Mouse (Mus musculus): ENCODE measurements around the gene Ctdspl. TPM values are rescaled to one million over a fixed set of nuclear protein-coding genes. Genes with fewer than 3 reads are reported as not detected.

The Ctdspl gene
- polyA plus RNA-seq, 1 experiment from 2014 or later: 11.0 TPM

DNA sequence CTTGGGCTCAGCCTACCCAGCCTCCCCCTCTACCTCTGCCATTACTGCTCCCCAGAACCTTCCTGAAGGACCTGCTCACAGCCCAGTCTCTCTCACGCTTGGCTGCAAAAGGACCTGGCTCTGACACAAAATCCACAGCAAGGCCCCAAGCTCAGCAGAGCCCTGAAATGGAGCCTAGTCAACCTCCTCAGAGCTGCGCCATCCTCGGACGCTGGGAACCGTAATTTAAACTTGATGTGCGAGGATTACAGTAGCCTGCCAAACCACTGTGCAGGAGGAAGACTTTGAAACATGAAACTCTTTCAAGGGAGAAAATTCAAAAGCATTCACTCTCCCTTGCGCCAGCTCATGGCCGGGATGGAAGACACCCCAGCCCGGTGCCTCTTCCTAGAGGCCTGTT lies 34.7 kb upstream of the Ctdspl start:
- WGBS: 60% methylated on average over 9 of the region's 9 CpGs
- Histone ChIP-seq H3K4me1 (peaks cover 33% of the 10 kb centered on the region), H3K4me3 (no peak overlapping the region), H3K27me3 (replicated peaks; ENCODE audit: low read depth, poor library complexity, severe bottlenecking) (no peaks in the 10 kb centered on the region), H3K36me3 (replicated peaks) (peaks cover 27% of the 10 kb centered on the region), H3K27ac (replicated peaks) (peak overlapping the region; percentile 78), H3K9me3 (no peaks in the 10 kb centered on the region)
- no peak for DNase-seq (ENCODE audit: low spot score)

DNA sequence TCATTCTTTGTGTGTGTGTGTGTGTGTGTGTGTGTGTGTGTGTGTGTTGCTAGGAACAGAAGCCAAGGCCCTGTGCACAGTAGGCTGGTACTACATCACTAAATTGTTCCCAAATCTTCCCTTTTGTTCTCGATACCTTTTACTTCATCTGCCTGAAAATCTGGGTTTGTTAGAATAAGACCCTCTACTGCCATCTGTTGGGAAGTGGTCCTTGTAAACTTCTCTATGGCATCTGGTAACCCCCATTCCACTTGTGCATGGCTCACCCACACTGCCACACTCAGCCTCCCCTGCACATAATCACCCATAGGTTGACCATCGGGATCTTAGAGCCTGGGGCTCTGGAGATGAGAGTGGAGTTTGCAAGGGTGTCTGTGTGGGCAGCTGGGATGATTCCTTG lies 31.2 kb upstream of the Ctdspl start:
- no peaks in the 10 kb centered on the region for H3K27me3 ChIP-seq (replicated peaks; ENCODE audit: low read depth, poor library complexity, severe bottlenecking)
- peaks cover 37% of the 10 kb centered on the region for H3K36me3 ChIP-seq (replicated peaks)
- 83% methylated on average over 2 of the region's 2 CpGs for WGBS
- no peak overlapping the region for H3K4me3 ChIP-seq
- H3K27ac ChIP-seq (replicated peaks): no peak overlapping the region
- peaks cover 25% of the 10 kb centered on the region for H3K4me1 ChIP-seq
- no peaks in the 10 kb centered on the region for H3K9me3 ChIP-seq
- no peak for DNase-seq (ENCODE audit: low spot score)

DNA sequence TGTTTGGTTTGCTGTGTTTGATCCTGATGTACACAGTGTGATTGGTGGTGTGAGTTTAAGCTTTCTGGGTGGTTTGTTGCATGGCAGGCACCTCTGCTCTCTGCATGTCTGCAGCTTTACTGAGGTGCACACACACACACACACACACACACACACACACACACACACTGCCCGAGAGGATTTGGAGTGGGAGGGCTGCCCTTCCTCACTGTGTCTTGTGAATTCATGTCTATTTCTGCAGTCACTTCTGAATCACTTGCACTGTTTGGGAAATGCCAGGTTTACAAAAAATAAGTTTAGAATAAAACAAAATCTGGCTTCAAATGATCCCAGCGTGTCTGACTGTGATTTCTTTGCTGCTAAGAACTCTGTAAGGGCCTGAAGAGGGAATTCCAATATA lies 25.6 kb upstream of the Ctdspl start:
- Histone ChIP-seq H3K4me1 (peaks cover 6% of the 10 kb centered on the region; the same call in 1 of the 2 replicates), H3K4me3 (no peak overlapping the region), H3K27ac (replicated peaks) (no peak overlapping the region), H3K9me3 (no peaks in the 10 kb centered on the region), H3K27me3 (replicated peaks; ENCODE audit: low read depth, poor library complexity, severe bottlenecking) (no peaks in the 10 kb centered on the region), H3K36me3 (replicated peaks) (peaks cover 28% of the 10 kb centered on the region)
- DNase-seq (ENCODE audit: low spot score): no peak
- WGBS: 88% methylated on average over 2 of the region's 2 CpGs

DNA sequence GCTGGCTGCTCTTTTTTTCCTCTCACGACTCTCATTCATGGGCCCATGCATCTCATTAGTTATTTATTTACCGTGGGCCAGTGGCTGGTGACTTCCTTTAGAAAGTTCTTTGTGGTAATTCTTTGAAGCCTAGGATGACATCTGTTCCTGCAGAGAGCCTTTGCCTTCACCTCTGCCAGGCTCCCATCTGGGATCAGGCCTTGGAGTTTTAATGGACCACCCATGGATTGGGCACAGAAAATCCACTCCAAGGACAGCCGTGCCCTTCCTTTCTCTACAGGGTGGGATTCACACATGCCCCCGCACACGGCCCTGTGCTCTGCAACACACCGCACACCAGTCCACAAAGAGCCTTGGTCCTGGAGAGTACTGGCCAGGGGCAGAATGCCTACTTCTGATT lies 24.3 kb upstream of the Ctdspl start:
- H3K4me3 ChIP-seq: no peak overlapping the region
- H3K9me3 ChIP-seq: no peaks in the 10 kb centered on the region
- WGBS: 59% methylated on average over 6 of the region's 6 CpGs
- no peak for DNase-seq (ENCODE audit: low spot score)
- peaks cover 9% of the 10 kb centered on the region; the same call in 1 of the 2 replicates for H3K4me1 ChIP-seq
- H3K36me3 ChIP-seq (replicated peaks): peaks cover 28% of the 10 kb centered on the region
- H3K27me3 ChIP-seq (replicated peaks; ENCODE audit: low read depth, poor library complexity, severe bottlenecking): no peaks in the 10 kb centered on the region
- H3K27ac ChIP-seq (replicated peaks): no peak overlapping the region; the same call in 1 of the 2 replicates

DNA sequence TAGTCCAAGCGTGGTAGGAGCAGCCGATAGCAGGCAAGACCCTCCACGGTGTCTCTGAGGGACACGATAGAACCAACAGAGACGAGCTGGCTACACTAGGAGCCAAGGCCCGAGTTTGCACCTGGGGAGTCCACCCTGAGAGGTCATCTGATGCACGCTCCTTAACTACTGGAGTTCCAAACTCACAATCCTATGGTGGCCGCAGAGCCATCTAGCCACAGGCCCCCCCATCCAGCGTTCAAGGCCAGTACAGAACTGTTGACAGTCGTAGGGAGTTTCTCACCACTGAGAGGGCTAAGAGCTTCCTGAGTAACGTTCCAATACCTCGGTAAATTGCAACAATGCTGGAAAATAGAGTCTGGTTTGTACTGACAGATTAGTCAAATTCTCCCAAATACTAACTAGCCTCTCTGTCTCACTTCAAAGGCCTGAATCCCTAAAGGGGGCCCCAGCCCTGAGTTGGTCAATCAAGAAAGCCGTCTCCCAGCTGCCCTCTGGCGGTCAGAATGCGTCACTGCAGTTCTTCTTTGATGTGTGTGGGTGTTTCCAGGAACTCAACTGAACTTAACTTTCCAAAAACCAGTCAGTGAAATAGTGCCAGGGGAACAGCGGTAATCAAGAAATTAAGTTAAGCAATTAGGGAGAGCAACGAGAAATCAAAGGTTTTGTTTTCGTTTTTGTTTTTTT lies 18.2 kb upstream of the Ctdspl start:
- 51% methylated on average over 18 of the region's 18 CpGs for WGBS
- Histone ChIP-seq H3K27me3 (replicated peaks; ENCODE audit: low read depth, poor library complexity, severe bottlenecking) (no peaks in the 10 kb centered on the region), H3K4me3 (no peak overlapping the region), H3K9me3 (no peaks in the 10 kb centered on the region), H3K4me1 (peaks cover 14% of the 10 kb centered on the region), H3K36me3 (replicated peaks) (no peaks in the 10 kb centered on the region), H3K27ac (replicated peaks) (peak overlapping the region; percentile 8; the same call in 1 of the 2 replicates)
- DNase-seq (ENCODE audit: low spot score): peak; percentile 88

DNA sequence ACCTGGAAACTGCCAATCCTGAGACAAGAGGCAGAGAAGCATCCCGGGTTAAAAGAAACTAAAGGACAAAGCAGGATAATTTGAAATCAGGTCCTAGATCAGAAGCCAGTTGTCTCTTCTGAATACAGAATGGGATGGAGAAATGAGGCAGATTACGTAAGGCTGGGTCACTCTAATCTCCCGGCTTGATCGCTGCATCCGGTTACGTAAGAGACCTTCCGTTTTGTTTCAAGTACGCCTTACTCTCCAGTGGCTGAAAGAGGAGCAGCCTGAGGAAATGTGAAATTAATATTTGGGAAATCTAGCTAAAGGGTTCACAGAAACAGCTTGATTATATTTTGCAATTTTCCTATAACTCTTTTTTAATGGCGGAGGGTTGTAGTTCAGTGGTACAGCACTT lies 13.2 kb upstream of the Ctdspl start:
- Histone ChIP-seq H3K9me3 (no peaks in the 10 kb centered on the region), H3K27ac (replicated peaks) (no peak overlapping the region), H3K4me1 (peaks cover 13% of the 10 kb centered on the region), H3K27me3 (replicated peaks; ENCODE audit: low read depth, poor library complexity, severe bottlenecking) (0 out of 2 replicates have a peak, but pooled peaks cover 6% of the 10 kb centered on the region), H3K4me3 (no peak overlapping the region), H3K36me3 (replicated peaks) (no peaks in the 10 kb centered on the region)
- DNase-seq (ENCODE audit: low spot score): no peak
- WGBS: 91% methylated on average over 9 of the region's 9 CpGs

DNA sequence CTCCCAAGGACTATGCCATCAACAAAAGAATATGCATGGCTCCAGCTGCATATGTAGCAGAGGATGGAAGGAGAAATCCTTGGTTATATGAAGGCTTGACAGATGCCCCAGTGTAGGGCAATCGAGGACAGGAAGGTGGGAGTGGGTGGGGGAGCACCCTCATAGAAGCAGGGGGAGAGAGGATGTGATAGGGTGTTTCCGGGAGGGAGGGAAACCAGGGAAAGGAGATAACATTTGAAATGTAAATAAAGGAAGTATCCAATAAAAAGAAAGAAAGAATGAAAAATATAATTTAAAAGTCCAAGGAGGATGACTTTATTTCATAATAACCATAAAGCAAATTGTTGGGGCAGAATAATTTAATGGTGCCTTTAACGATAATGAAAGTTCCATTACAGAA lies 12.6 kb upstream of the Ctdspl start:
- H3K4me3 ChIP-seq: no peak overlapping the region
- H3K9me3 ChIP-seq: no peaks in the 10 kb centered on the region
- 0 out of 2 replicates have a peak, but pooled peaks cover 9% of the 10 kb centered on the region for H3K27me3 ChIP-seq (replicated peaks; ENCODE audit: low read depth, poor library complexity, severe bottlenecking)
- H3K4me1 ChIP-seq: peaks cover 9% of the 10 kb centered on the region
- H3K27ac ChIP-seq (replicated peaks): no peak overlapping the region
- WGBS: 93% methylated on average over 3 of the region's 3 CpGs
- no peaks in the 10 kb centered on the region for H3K36me3 ChIP-seq (replicated peaks)
- DNase-seq (ENCODE audit: low spot score): no peak

DNA sequence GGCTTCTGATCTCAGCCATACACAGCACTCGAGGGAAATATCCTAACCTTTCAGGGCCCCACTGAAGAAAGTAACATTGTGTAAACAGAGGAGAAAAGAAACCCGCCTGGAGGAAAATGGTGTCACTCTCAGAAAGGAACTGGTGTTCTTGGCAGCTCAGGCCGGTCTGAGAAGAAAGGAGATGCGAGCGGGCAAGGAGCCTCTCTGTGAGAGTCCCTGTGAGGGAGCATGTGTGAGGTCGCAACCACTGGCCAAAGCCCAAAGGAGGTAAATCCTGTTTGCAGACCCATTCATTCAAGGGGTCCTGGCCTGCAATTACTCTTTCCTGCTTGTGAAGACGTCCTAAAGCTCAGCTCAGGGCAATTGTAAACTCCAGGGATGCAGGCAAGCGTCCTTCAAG lies 11.7 kb upstream of the Ctdspl start:
- Histone ChIP-seq H3K27me3 (replicated peaks; ENCODE audit: low read depth, poor library complexity, severe bottlenecking) (0 out of 2 replicates have a peak, but pooled peaks cover 14% of the 10 kb centered on the region), H3K4me3 (no peak overlapping the region), H3K4me1 (peaks cover 9% of the 10 kb centered on the region), H3K9me3 (no peaks in the 10 kb centered on the region), H3K27ac (replicated peaks) (peak overlapping the region; percentile 30; the same call in 1 of the 2 replicates), H3K36me3 (replicated peaks) (no peaks in the 10 kb centered on the region)
- WGBS: 33% methylated on average over 8 of the region's 8 CpGs
- no peak for DNase-seq (ENCODE audit: low spot score)

DNA sequence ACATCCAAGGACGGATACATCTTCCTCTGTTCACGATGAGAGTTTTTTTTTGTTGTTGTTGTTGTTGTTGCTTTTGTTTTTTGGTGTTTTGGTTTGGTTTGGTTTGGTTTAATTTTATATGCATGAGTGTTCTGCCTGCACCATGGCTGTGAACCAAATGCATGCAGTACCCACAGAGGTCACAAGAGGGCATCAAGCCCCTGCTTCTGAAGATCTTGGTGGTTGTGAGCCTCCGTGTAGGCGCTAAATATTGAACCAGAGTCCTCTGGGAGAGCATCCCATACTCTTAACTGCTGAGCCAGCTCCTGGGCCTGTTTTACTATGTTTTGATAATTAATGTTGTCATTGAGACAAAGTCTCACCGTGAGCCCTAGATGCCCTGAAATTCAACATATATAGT lies 11.0 kb upstream of the Ctdspl start:
- H3K4me1 ChIP-seq: peaks cover 9% of the 10 kb centered on the region
- H3K36me3 ChIP-seq (replicated peaks): no peaks in the 10 kb centered on the region
- no peak overlapping the region for H3K4me3 ChIP-seq
- 55% methylated on average over 5 of the region's 5 CpGs for WGBS
- H3K27me3 ChIP-seq (replicated peaks; ENCODE audit: low read depth, poor library complexity, severe bottlenecking): 0 out of 2 replicates have a peak, but pooled peaks cover 19% of the 10 kb centered on the region
- peak; percentile 51 for DNase-seq (ENCODE audit: low spot score)
- no peak overlapping the region for H3K27ac ChIP-seq (replicated peaks)
- no peaks in the 10 kb centered on the region for H3K9me3 ChIP-seq

DNA sequence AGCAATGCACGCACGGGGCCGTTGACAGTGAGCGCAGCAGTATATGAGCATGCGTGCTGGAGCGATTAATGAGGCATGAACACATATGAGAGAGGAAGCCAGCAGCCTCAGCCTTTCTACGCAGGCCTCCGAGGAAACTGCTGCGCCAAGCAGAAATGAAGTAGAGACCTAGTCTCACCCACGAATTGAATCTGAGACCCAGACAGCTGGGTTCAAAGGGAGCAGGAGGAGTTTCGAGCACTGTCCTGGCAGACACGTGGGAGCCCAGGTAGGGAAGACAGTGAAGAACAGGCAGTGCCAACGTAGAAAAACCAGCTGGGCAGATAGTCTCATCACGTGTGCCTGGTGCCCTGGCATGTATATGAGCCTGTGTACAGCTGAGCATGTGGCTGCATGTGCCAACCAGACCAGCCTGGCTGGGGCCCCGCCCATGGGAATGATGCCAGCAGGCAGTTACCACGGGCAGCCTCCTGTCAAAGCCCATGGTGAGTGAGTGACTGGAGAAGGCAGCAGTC lies 6.5 kb upstream of the Ctdspl start:
- H3K9me3 ChIP-seq: no peaks in the 10 kb centered on the region
- no peak overlapping the region for H3K4me3 ChIP-seq
- no peak for DNase-seq (ENCODE audit: low spot score)
- peaks cover 30% of the 10 kb centered on the region; the same call in 1 of the 2 replicates for H3K27me3 ChIP-seq (replicated peaks; ENCODE audit: low read depth, poor library complexity, severe bottlenecking)
- H3K4me1 ChIP-seq: peaks cover 15% of the 10 kb centered on the region
- no peaks in the 10 kb centered on the region for H3K36me3 ChIP-seq (replicated peaks)
- no peak overlapping the region for H3K27ac ChIP-seq (replicated peaks)
- 83% methylated on average over 16 of the region's 16 CpGs for WGBS

DNA sequence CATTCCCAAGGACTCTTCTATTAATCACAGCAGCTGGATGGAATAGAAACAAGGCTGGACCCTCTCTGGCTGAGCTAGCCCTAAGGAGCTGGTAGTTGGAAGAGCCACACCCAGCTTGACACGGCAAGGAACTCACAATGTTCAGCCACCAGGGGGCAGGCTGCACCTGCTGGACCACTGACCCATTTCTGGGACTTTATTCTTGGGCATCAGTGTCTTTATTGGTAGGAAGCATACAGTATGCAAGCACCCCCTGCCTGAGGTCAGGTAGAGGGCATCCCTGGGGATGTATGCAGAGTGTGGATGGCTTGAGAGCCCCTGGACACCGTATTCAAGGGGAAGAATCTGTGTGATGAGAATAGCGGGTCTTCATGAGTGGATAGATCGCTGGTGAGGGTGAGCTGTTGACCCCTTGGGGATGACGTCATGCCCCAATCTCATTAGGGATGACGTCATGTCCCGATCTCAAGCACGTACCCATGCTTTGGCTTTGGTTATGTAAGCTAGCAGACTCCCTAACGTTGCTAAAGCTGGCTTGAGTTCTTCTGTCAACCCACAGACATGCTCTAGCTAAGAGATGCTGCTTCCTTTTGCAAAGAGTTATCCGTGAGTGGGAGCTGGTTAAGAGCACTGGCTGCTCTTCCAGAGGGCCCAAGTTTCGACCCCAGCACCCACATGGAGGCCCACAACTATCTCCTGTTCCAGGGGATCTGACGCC lies 5.3 kb upstream of the Ctdspl start:
- H3K4me3 ChIP-seq: no peak overlapping the region
- DNase-seq (ENCODE audit: low spot score): peak; percentile 88
- no peaks in the 10 kb centered on the region for H3K9me3 ChIP-seq
- H3K36me3 ChIP-seq (replicated peaks): no peaks in the 10 kb centered on the region
- no peak overlapping the region for H3K27ac ChIP-seq (replicated peaks)
- H3K27me3 ChIP-seq (replicated peaks; ENCODE audit: low read depth, poor library complexity, severe bottlenecking): peaks cover 30% of the 10 kb centered on the region; the same call in 1 of the 2 replicates
- WGBS: 51% methylated on average over 12 of the region's 12 CpGs
- H3K4me1 ChIP-seq: peaks cover 25% of the 10 kb centered on the region

DNA sequence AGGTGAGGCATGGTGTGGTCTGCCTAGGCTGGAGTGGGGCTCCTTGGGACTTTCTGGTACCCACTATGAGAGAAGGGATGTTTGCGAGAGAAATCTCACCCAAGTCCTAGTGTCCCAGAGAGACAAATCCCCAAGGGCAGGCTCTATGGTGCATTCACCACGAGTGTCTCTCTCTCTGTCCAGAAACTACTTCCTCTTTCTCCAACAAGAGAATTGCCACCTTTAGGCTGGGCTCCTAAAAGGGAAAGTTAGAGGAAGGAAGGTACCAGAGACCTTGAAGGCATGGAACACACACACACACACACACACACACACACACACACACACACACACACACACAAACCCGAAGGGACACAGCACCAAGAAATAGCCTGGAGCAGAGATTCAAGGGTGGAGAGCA lies 4.3 kb upstream of the Ctdspl start:
- 77% methylated on average over 3 of the region's 3 CpGs for WGBS
- no peak for DNase-seq (ENCODE audit: low spot score)
- no peaks in the 10 kb centered on the region for H3K9me3 ChIP-seq
- H3K4me1 ChIP-seq: peaks cover 30% of the 10 kb centered on the region
- H3K27me3 ChIP-seq (replicated peaks; ENCODE audit: low read depth, poor library complexity, severe bottlenecking): peaks cover 30% of the 10 kb centered on the region; the same call in 1 of the 2 replicates
- H3K36me3 ChIP-seq (replicated peaks): no peaks in the 10 kb centered on the region
- H3K4me3 ChIP-seq: no peak overlapping the region
- no peak overlapping the region; the same call in 1 of the 2 replicates for H3K27ac ChIP-seq (replicated peaks)

Measured in embryonic facial prominence, embryonic 10.5 days (tissue).